Mouse (Mus musculus) bone marrow, adult 2 months (tissue): ENCODE results near the gene Ap1g1.

ENCODE experiments used
- CTCF ChIP-seq: fragments of 200-500 bp; IDR thresholded peaks from 2 replicates; pipeline ENCODE4 v1.5.1; 2011; ENCODE audit warnings: low read length, control low read depth; ENCODE audit not compliant: control insufficient read depth, insufficient read depth
- POLR2A ChIP-seq: fragments of 200-500 bp; IDR thresholded peaks from 2 replicates; pipeline ENCODE4 v1.6.1; 2011; ENCODE audit warnings: low read depth, mild to moderate bottlenecking, control low read depth, low read length, borderline replicate concordance; ENCODE audit not compliant: control insufficient read depth

DNA sequence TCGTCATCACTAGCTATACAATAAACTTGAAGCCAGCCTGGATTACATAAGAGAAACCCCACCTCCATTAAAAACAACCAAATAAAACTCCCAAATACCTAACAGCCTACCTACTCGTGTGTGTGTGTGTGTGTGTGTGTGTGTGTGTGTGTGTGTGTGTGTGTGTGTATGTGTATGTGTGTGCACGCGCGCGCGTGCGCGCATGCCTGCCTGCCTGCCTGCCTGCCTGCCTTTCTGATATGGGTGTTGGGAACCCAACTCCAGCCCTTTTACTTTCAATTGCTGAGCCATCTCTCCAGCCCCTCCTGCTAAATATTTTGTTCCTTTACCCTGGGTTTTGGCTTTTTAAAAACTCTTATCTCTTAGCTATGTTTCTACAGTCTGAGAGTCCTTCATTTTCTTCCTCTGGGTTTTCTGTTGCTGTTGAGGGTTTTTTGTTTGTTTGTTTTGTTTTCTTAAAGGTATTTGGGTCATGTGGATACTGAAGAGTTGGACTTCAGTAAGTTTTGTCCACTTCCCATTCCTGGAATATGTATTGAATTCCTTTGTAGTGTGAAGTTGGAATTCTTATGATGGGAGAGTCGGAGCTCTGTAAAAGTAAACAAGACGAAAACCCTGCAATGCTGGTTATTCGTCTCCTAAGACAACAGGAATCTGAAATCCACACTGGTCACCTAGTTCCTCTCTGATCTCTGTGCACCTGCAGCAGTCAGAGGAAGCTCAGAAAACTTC, 30.7 kb upstream of the Ap1g1 start:
- no peak for TF ChIP-seq CTCF
- TF ChIP-seq POLR2A, result no peak
